Mouse (Mus musculus) forebrain, embryonic 16.5 days (tissue): ENCODE data around the gene Gfod1. TPM values are rescaled to one million over a fixed set of nuclear protein-coding genes. Genes with fewer than 3 reads are reported as not detected.

Experiments
- ATAC-seq: fragments of 200-750 bp; cut with Nextera tagmentation; 2 replicates; pipeline ENCODE4 v1.8.0; 2017; ENCODE audit warnings: mild to moderate bottlenecking, moderate library complexity
- H3K27ac ChIP-seq: fragments of 300-500 bp; sonication (generic); 2 replicates; pipeline ENCODE4 v1.5.1; 2014; ENCODE audit warnings: low read length, control low read depth
- H3K27me3 ChIP-seq: fragments of 300-500 bp; sonication (generic); replicated peaks from 2 replicates; pipeline ENCODE4 v1.6.1; 2014; ENCODE audit warnings: low read length; ENCODE audit not compliant: control insufficient read depth, insufficient read depth
- H3K36me3 ChIP-seq: fragments of 300-500 bp; sonication (generic); 2 replicates; pipeline ENCODE4 v1.6.1; 2014; ENCODE audit not compliant: control insufficient read depth, insufficient read depth
- H3K4me1 ChIP-seq: fragments of 300-500 bp; sonication (generic); replicated peaks from 2 replicates; pipeline ENCODE4 v1.6.1; 2014; ENCODE audit warnings: low read length; ENCODE audit not compliant: control insufficient read depth, insufficient read depth
- H3K4me2 ChIP-seq: fragments of 300-500 bp; sonication (generic); 2 replicates; pipeline ENCODE4 v1.6.1; 2014; ENCODE audit warnings: mild to moderate bottlenecking, low read length, control low read depth
- H3K4me3 ChIP-seq: fragments of 300-500 bp; sonication (generic); replicated peaks from 2 replicates; pipeline ENCODE4 v1.5.1; 2014; ENCODE audit warnings: mild to moderate bottlenecking, low read length, control low read depth
- H3K9ac ChIP-seq: fragments of 300-500 bp; sonication (generic); replicated peaks from 2 replicates; pipeline ENCODE4 v1.6.1; 2014; ENCODE audit warnings: low read depth, low read length, control low read depth
- H3K9me3 ChIP-seq: fragments of 300-500 bp; sonication (generic); 2 replicates; pipeline ENCODE4 v1.6.1; 2016; ENCODE audit warnings: low read length; ENCODE audit not compliant: control insufficient read depth
- WGBS: fragments of 180-500 bp; shearing (Covaris S2); extraction: QIAGEN DNeasy Blood & Tissue Kit; methylation state at CpG from one replicate; pipeline ENCODE4 v1.1.7; 2014; 5-methylcytosine and 5-hydroxymethylcytosine counted together
- polyA plus RNA-seq: library from polyadenylated mRNA; unstranded; fragments of >200 nt; fragmentation: Nextera tagmentation; extraction: Ambion mirVana; gene quantifications from 2 replicates; pipeline ENCODE4 v1.2.1, GENCODE M21; 2015

Gfod1 gene
- polyA plus RNA-seq, 1 experiment from 2014 or later = 2.3 TPM

GRCm38 (mm10) chr13:43302651-43303160 is 1.3 kb downstream of the Gfod1 start:
- H3K9ac ChIP-seq = peak overlapping the region; percentile 81
- peak overlapping the region; percentile 90 for H3K27ac ChIP-seq
- WGBS = under 1% methylated on average over 19 of the region's 19 CpGs
- H3K4me2 ChIP-seq = peak overlapping the region; percentile 86
- ATAC-seq = peak; percentile 5; the same call in 1 of the 2 replicates
- 0 out of 2 replicates have a peak, but pooled peaks cover 2% of the 10 kb centered on the region for H3K27me3 ChIP-seq
- peaks cover 39% of the 10 kb centered on the region for H3K4me1 ChIP-seq
- no peaks in the 10 kb centered on the region for H3K9me3 ChIP-seq
- H3K36me3 ChIP-seq = no peaks in the 10 kb centered on the region
- H3K4me3 ChIP-seq = peak overlapping the region; percentile 68

- Histone ChIP-seq H3K27me3 (0 out of 2 replicates have a peak, but pooled peaks cover 2% of the 10 kb centered on the region), H3K4me3 (peak overlapping the region; percentile 68), H3K9ac (peak overlapping the region; percentile 81), H3K36me3 (no peaks in the 10 kb centered on the region), H3K27ac (peak overlapping the region; percentile 90), H3K4me1 (peaks cover 39% of the 10 kb centered on the region), H3K9me3 (no peaks in the 10 kb centered on the region), H3K4me2 (peak overlapping the region; percentile 86)
- no peak for ATAC-seq
- WGBS = 7% methylated on average over 11 of the region's 11 CpGs
Observed at GRCm38 (mm10) chr13:43302239-43302638, 1.7 kb downstream of the Gfod1 start.

- WGBS = 40% methylated on average over 9 of the region's 9 CpGs
- no peak for ATAC-seq
Observed at GRCm38 (mm10) chr13:43300906-43301305, 3.1 kb downstream of the Gfod1 start.

DNA sequence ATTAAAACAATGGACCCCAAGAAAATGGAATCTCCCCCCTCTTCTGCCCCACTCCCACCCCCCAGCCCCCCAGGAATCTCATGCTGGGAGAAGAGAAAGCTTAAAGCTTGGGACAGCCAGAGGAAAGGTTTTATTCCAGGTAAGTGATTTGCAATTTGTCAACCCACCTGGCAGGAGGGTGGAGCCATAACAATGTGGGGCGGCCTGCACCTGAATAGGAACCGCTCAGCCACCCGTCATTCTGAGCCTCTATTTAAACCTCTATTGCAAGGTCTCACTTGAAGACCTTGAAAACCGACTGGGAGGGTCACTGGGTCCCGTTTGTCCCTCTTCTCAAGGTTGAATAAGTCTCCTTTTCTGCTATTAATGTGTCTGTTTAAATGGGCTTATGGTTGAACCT is 3.6 kb downstream of the Gfod1 start:
- 0 out of 2 replicates have a peak, but pooled peaks cover 2% of the 10 kb centered on the region for H3K27me3 ChIP-seq
- ATAC-seq = no peak
- peak overlapping the region; percentile 86 for H3K4me2 ChIP-seq
- no peak overlapping the region for H3K27ac ChIP-seq
- H3K36me3 ChIP-seq = no peaks in the 10 kb centered on the region
- peaks cover 39% of the 10 kb centered on the region for H3K4me1 ChIP-seq
- H3K9ac ChIP-seq = no peak overlapping the region
- H3K9me3 ChIP-seq = no peaks in the 10 kb centered on the region
- WGBS = 29% methylated on average over 5 of the region's 5 CpGs
- H3K4me3 ChIP-seq = 0 out of 2 replicates have a peak overlapping the region, but pooled peaks have one; percentile 7

More at GRCm38 (mm10) chr13:43300906-43301305, 3.1 kb downstream of the Gfod1 start:
- no peaks in the 10 kb centered on the region for H3K36me3 ChIP-seq
- peak overlapping the region; percentile 86 for H3K4me2 ChIP-seq
- H3K27me3 ChIP-seq = 0 out of 2 replicates have a peak, but pooled peaks cover 2% of the 10 kb centered on the region
- H3K4me1 ChIP-seq = peaks cover 39% of the 10 kb centered on the region
- H3K9me3 ChIP-seq = no peaks in the 10 kb centered on the region
- H3K4me3 ChIP-seq = peak overlapping the region; percentile 7
- no peak overlapping the region for H3K9ac ChIP-seq
- H3K27ac ChIP-seq = no peak overlapping the region

DNA sequence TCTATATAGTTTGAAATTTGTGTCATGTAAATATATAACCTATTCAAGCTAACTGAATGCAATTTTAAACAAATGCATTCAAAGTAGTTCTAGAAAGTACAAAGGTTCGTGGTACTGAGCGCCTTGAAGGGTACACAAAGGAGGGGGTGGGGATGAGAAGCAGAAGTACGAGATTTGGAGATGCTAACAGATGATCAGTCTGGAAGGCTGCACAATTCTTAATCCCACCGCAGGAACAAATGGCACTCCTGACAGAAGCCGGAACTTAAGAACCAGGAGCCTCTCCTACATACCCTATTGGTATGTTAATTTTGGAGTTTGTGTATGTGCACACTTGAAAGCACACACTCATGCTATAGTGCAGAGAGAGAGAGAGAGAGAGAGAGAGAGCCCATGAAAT is 4.8 kb downstream of the Gfod1 start:
- Histone ChIP-seq H3K9ac (no peak overlapping the region), H3K27me3 (0 out of 2 replicates have a peak, but pooled peaks cover 2% of the 10 kb centered on the region), H3K9me3 (no peaks in the 10 kb centered on the region), H3K4me1 (peaks cover 33% of the 10 kb centered on the region), H3K4me3 (no peak overlapping the region), H3K27ac (no peak overlapping the region), H3K4me2 (no peak overlapping the region), H3K36me3 (no peaks in the 10 kb centered on the region)
- WGBS = 14% methylated on average over 5 of the region's 5 CpGs
- no peak for ATAC-seq

DNA sequence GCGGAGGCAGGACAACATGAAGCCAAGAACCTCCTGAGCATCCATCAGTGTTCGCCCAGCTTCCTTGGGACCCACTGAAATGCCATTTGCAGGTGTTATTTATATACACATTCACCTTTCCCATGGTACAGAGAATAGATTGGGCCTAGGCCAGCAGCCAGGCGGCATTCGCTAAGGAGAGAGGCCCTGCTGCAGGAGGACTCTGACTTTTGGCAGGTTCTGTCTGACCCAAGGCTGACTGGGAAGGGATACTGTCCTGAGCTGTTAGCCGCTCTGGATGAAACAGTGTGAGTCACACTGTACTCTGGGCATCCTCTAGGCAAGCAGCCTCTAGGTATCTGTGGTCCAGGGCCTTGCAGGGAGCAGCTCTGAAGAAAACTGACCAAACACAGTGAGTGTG is 6.4 kb downstream of the Gfod1 start:
- ATAC-seq = no peak
- WGBS = 91% methylated on average over 5 of the region's 5 CpGs
- Histone ChIP-seq H3K9me3 (no peaks in the 10 kb centered on the region), H3K36me3 (no peaks in the 10 kb centered on the region), H3K9ac (no peak overlapping the region), H3K4me3 (no peak overlapping the region), H3K4me1 (peaks cover 29% of the 10 kb centered on the region), H3K27ac (no peak overlapping the region), H3K27me3 (0 out of 2 replicates have a peak, but pooled peaks cover 2% of the 10 kb centered on the region), H3K4me2 (no peak overlapping the region)

- no peak overlapping the region for H3K27ac ChIP-seq
- ATAC-seq = no peak
- peaks cover 19% of the 10 kb centered on the region for H3K4me1 ChIP-seq
- WGBS = 51% methylated on average over 7 of the region's 7 CpGs
- H3K4me2 ChIP-seq = no peak overlapping the region
- H3K9me3 ChIP-seq = no peaks in the 10 kb centered on the region
- no peaks in the 10 kb centered on the region for H3K36me3 ChIP-seq
- H3K4me3 ChIP-seq = no peak overlapping the region
- no peak overlapping the region for H3K9ac ChIP-seq
- H3K27me3 ChIP-seq = 0 out of 2 replicates have a peak, but pooled peaks cover 2% of the 10 kb centered on the region
Observed at GRCm38 (mm10) chr13:43296140-43296805, 7.7 kb downstream of the Gfod1 start.

DNA sequence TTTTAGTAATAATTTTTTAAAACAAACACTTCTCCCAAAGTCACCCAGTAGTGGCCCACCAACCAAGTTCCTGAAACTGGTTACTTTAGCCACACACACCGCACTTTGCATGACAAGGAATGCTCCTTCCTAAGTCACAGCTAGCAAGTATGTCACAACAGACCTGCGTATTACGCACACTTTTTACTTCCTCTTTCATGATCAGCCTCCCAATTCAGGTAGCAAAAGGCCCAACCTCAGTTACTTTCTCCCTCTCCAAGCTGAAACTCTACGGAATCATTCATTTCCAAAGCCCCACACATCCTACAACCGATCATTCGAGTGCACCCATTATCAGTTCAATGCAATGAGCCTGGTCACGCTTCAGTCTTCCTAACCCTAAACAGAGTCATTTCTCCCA is 8.3 kb downstream of the Gfod1 start:
- Histone ChIP-seq H3K4me2 (no peak overlapping the region), H3K4me3 (no peak overlapping the region), H3K9ac (no peak overlapping the region), H3K9me3 (no peaks in the 10 kb centered on the region), H3K27ac (no peak overlapping the region), H3K36me3 (no peaks in the 10 kb centered on the region), H3K27me3 (0 out of 2 replicates have a peak, but pooled peaks cover under 1% of the 10 kb centered on the region), H3K4me1 (peaks cover 14% of the 10 kb centered on the region)
- no peak for ATAC-seq
- 93% methylated on average over 7 of the region's 7 CpGs for WGBS

DNA sequence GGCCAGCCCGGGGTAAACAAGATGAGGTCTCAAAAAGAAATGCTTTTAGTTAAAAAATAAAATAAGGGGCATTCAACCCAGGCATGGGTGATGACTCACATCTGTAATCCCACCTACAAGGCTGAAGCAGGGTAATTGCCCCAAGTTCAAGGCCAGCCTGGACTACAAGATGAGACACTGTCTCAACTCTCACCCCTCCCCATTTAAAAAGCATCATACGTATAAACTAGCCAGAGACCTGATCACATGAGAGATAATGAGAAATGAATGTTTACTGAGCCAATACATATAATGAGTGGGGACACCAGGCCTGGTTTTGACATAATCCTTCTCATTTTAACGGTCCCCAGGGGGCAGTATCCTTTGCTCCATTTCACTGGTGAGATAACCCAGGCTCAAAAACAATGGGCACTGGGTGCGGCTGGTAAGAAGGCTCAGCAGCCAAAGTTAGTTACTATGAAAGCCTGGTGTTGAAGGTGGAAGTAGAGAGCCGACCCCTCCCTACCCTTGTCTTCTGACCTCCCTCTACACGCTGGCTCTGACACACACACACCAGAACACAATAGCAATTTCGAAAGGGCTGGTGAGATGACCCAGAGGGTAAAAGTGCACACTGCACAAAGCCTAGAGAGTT is 8.9 kb downstream of the Gfod1 start:
- ATAC-seq = no peak
- Histone ChIP-seq H3K36me3 (no peaks in the 10 kb centered on the region), H3K9me3 (no peaks in the 10 kb centered on the region), H3K27ac (no peak overlapping the region), H3K4me2 (no peak overlapping the region), H3K27me3 (no peaks in the 10 kb centered on the region), H3K4me3 (no peak overlapping the region), H3K4me1 (peaks cover 8% of the 10 kb centered on the region), H3K9ac (no peak overlapping the region)
- 67% methylated on average over 7 of the region's 7 CpGs for WGBS
